Mouse (Mus musculus): ENCODE data around the gene Pabpn1.
"Not testable (repeated sequence)": the region's sequence is repeated elsewhere in the genome, so short reads cannot be mapped to it uniquely, and the experiment has no call there.

Gene Pabpn1

GRCm38 (mm10) chr14:54936831-54937160 lies 44.5 kb downstream of the Pabpn1 start:
- no peak for DNase-seq (ENCODE audit: inconsistent ontology term)

- no peak for DNase-seq (ENCODE audit: inconsistent ontology term)
Observed at GRCm38 (mm10) chr14:54937361-54938182, 45.3 kb downstream of the Pabpn1 start.

- no peak for DNase-seq (ENCODE audit: inconsistent ontology term)
Observed at GRCm38 (mm10) chr14:54938431-54939219, 46.3 kb downstream of the Pabpn1 start.

GRCm38 (mm10) chr14:54939434-54940175 lies 47.3 kb downstream of the Pabpn1 start:
- peak; percentile 63 for DNase-seq (ENCODE audit: inconsistent ontology term)

- no peak for DNase-seq (ENCODE audit: inconsistent ontology term)
Observed at GRCm38 (mm10) chr14:54940176-54940530, 47.9 kb downstream of the Pabpn1 start.

- DNase-seq (ENCODE audit: inconsistent ontology term): no peak
Observed at GRCm38 (mm10) chr14:54941024-54941978, 49.0 kb downstream of the Pabpn1 start.

- no peak for DNase-seq (ENCODE audit: inconsistent ontology term)
Observed at GRCm38 (mm10) chr14:54942479-54942878, 50.2 kb downstream of the Pabpn1 start.

GRCm38 (mm10) chr14:54943971-54944370 lies 51.7 kb downstream of the Pabpn1 start:
- no peak for DNase-seq (ENCODE audit: inconsistent ontology term)

GRCm38 (mm10) chr14:54944939-54945338 lies 52.6 kb downstream of the Pabpn1 start:
- DNase-seq (ENCODE audit: inconsistent ontology term): no peak

GRCm38 (mm10) chr14:54945975-54946704 lies 53.8 kb downstream of the Pabpn1 start:
- DNase-seq (ENCODE audit: inconsistent ontology term): no peak

GRCm38 (mm10) chr14:54947008-54947407 lies 54.7 kb downstream of the Pabpn1 start:
- not testable (repeated sequence) for DNase-seq (ENCODE audit: inconsistent ontology term)

All from Muller cell, postnatal 12 days (primary cell).